Mouse (Mus musculus): ENCODE results near the gene Ppm1n. TPM values are rescaled to one million over a fixed set of nuclear protein-coding genes. Genes with fewer than 3 reads are reported as not detected.

Gene Ppm1n
- polyA plus RNA-seq, 1 experiment: not detected

DNA sequence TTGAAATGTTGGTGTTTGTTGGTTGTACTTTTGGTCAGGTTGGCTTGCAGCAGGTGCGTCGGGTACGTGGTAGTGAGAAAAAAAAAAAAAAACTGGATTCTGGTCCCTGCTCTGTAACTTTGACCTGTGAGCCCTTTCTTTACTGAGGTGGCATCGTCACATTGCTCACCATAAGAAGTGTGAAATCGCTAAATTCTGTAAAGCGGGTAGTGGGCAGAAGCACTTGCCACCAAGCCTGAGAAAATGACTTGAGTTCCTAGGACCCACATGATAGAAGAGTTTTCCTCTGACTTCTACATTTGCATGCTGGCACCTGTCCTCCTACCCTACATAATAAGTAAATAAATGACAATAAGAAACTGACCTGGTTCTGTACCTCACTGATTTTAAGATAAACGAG is 40.8 kb upstream of the Ppm1n start:
- peaks cover 10% of the 10 kb centered on the region for H3K4me1 ChIP-seq (ENCODE audit: control insufficient read depth, insufficient read depth, low read length)
- TF ChIP-seq CTCF (IDR thresholded peaks at IDR 0.05; ENCODE audit: borderline replicate concordance, insufficient read depth, low read length) (no peak), POLR2A (IDR thresholded peaks at IDR 0.05; ENCODE audit: low read depth, low read length) (no peak)
- H3K27ac ChIP-seq (ENCODE audit: insufficient read depth, low read length): no peak overlapping the region
- no peak overlapping the region for H3K4me3 ChIP-seq (ENCODE audit: insufficient read depth, low read length)

DNA sequence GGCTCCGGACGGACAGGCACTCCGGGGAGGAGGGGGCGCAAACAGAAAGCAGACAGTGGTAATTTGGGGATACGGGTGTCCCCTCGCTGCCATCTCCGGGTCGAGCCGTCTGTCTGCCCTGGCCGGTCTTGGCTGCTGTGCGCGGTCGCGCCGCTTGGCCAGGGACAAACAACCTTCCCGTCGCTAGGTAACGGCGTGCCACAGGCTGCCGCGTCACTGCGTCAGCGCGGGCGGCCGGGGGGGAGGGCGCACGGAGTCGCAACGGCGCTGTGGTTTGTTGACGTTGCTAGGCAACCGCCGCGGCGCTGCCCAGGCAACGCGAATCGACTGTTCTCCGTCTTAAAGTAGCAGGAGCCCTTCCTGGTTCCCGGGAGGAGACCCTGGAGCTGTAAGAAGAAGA is 40.0 kb upstream of the Ppm1n start:
- H3K27ac ChIP-seq (ENCODE audit: insufficient read depth, low read length): no peak overlapping the region
- peaks cover 10% of the 10 kb centered on the region for H3K4me1 ChIP-seq (ENCODE audit: control insufficient read depth, insufficient read depth, low read length)
- TF ChIP-seq POLR2A (IDR thresholded peaks at IDR 0.05; ENCODE audit: low read depth, low read length): no peak
- TF ChIP-seq CTCF (IDR thresholded peaks at IDR 0.05; ENCODE audit: borderline replicate concordance, insufficient read depth, low read length): no peak
- peak overlapping the region; percentile 32 for H3K4me3 ChIP-seq (ENCODE audit: insufficient read depth, low read length)

DNA sequence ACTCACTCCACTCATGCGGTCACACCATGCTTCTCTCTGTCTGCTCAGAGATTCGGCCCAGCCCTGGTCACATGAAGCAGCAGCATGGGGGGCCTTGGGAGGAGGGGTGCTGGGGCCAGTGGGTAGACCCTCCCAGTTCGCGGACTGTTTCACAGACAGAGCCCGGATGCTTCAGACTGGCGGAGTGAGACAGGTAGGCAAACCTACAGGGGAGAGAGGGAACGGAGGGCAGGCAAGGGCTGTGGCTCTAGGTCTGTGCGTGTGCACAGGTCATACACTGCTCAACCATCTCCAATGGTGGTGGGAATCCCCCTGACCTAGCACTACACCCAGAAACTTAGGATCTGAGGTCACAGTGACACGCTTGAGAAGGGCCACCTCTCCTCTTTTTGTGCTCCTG is 39.6 kb upstream of the Ppm1n start:
- Histone ChIP-seq H3K27ac (ENCODE audit: insufficient read depth, low read length) (no peak overlapping the region), H3K4me1 (ENCODE audit: control insufficient read depth, insufficient read depth, low read length) (peaks cover 10% of the 10 kb centered on the region), H3K4me3 (ENCODE audit: insufficient read depth, low read length) (peak overlapping the region; percentile 32)
- TF ChIP-seq CTCF (IDR thresholded peaks at IDR 0.05; ENCODE audit: borderline replicate concordance, insufficient read depth, low read length): no peak
- no peak for TF ChIP-seq POLR2A (IDR thresholded peaks at IDR 0.05; ENCODE audit: low read depth, low read length)

GRCm38 (mm10) chr7:19318676-19319075 is 38.8 kb upstream of the Ppm1n start:
- peaks cover 10% of the 10 kb centered on the region for H3K4me1 ChIP-seq (ENCODE audit: control insufficient read depth, insufficient read depth, low read length)
- H3K4me3 ChIP-seq (ENCODE audit: insufficient read depth, low read length): no peak overlapping the region
- TF ChIP-seq CTCF (IDR thresholded peaks at IDR 0.05; ENCODE audit: borderline replicate concordance, insufficient read depth, low read length) (no peak), POLR2A (IDR thresholded peaks at IDR 0.05; ENCODE audit: low read depth, low read length) (no peak)

GRCm38 (mm10) chr7:19318201-19318600 is 38.3 kb upstream of the Ppm1n start:
- TF ChIP-seq CTCF (IDR thresholded peaks at IDR 0.05; ENCODE audit: borderline replicate concordance, insufficient read depth, low read length): no peak
- TF ChIP-seq POLR2A (IDR thresholded peaks at IDR 0.05; ENCODE audit: low read depth, low read length): no peak
- Histone ChIP-seq H3K27ac (ENCODE audit: insufficient read depth, low read length) (no peak overlapping the region), H3K4me3 (ENCODE audit: insufficient read depth, low read length) (no peak overlapping the region), H3K4me1 (ENCODE audit: control insufficient read depth, insufficient read depth, low read length) (peaks cover 10% of the 10 kb centered on the region)

More at GRCm38 (mm10) chr7:19318676-19319075, 38.8 kb upstream of the Ppm1n start:
- no peak overlapping the region for H3K27ac ChIP-seq (ENCODE audit: insufficient read depth, low read length)

DNA sequence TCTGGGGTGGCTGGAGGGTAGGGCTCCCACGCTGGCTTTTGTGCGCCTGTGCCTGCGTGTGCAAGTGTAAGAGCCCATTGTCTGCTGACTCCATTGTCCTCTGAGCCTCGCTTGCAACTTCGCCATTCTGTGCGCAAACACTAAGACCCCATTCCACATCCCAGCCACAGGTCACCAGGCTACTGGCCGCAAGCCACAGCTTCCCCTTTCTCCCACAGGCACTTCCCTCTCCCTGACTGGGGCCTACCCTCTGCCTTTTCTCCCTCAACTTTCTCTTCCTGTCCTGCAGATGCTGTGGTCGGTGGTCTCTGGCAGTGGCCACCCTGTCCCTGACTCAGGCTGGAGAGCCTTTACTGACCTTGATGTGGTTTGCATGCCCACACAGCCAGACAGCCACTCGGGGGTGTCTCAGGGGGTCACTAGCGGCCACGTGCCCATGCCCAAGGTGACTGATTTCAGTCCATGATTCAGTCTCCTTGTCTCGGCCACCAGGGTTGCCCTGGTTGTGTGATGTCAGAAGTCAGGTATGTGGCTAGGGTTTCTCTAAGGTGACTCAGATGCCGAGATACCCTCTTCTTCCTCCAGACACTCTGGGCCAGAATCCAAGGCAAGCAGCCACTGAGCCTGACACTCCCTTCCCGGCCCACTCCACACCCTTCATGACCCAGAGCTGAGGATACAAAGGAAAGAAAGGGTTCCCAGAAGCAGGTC is 36.7 kb upstream of the Ppm1n start:
- Histone ChIP-seq H3K4me1 (ENCODE audit: control insufficient read depth, insufficient read depth, low read length) (peaks cover 10% of the 10 kb centered on the region), H3K4me3 (ENCODE audit: insufficient read depth, low read length) (no peak overlapping the region), H3K27ac (ENCODE audit: insufficient read depth, low read length) (no peak overlapping the region)
- TF ChIP-seq POLR2A (IDR thresholded peaks at IDR 0.05; ENCODE audit: low read depth, low read length): no peak
- no peak for TF ChIP-seq CTCF (IDR thresholded peaks at IDR 0.05; ENCODE audit: borderline replicate concordance, insufficient read depth, low read length)

- H3K27ac ChIP-seq (ENCODE audit: insufficient read depth, low read length): no peak overlapping the region
- TF ChIP-seq POLR2A (IDR thresholded peaks at IDR 0.05; ENCODE audit: low read depth, low read length): no peak
- TF ChIP-seq CTCF (IDR thresholded peaks at IDR 0.05; ENCODE audit: borderline replicate concordance, insufficient read depth, low read length): no peak
- H3K4me3 ChIP-seq (ENCODE audit: insufficient read depth, low read length): no peak overlapping the region
- H3K4me1 ChIP-seq (ENCODE audit: control insufficient read depth, insufficient read depth, low read length): peaks cover 7% of the 10 kb centered on the region
These were observed 34.2 kb upstream of the Ppm1n start for GRCm38 (mm10) chr7:19314033-19314432.

GRCm38 (mm10) chr7:19311991-19312390 is 32.1 kb upstream of the Ppm1n start:
- Histone ChIP-seq H3K27ac (ENCODE audit: insufficient read depth, low read length) (no peak overlapping the region), H3K4me1 (ENCODE audit: control insufficient read depth, insufficient read depth, low read length) (peaks cover 1% of the 10 kb centered on the region), H3K4me3 (ENCODE audit: insufficient read depth, low read length) (no peak overlapping the region)
- TF ChIP-seq CTCF (IDR thresholded peaks at IDR 0.05; ENCODE audit: borderline replicate concordance, insufficient read depth, low read length) (no peak), POLR2A (IDR thresholded peaks at IDR 0.05; ENCODE audit: low read depth, low read length) (no peak)

- H3K4me3 ChIP-seq (ENCODE audit: insufficient read depth, low read length): peak within 1 kb of the TSS; percentile 85
- TF ChIP-seq POLR2A (IDR thresholded peaks at IDR 0.05; ENCODE audit: low read depth, low read length) (peak; percentile 71), CTCF (IDR thresholded peaks at IDR 0.05; ENCODE audit: borderline replicate concordance, insufficient read depth, low read length) (no peak)
- H3K4me1 ChIP-seq (ENCODE audit: control insufficient read depth, insufficient read depth, low read length): no peaks in the 10 kb centered on the region
- H3K27ac ChIP-seq (ENCODE audit: insufficient read depth, low read length): no peak within 1 kb of the TSS
These were observed 30.2 kb upstream of the Ppm1n start, which contains the start of gene Fosb for GRCm38 (mm10) chr7:19309884-19310641. TSS of gene Fosb (minus strand) at chr7:19310051.

Measured in embryonic fibroblast, embryonic 13.5 days (primary cell).